Mouse (Mus musculus): ENCODE measurements around the gene Vav1. TPM values are rescaled to one million over a fixed set of nuclear protein-coding genes. Genes with fewer than 3 reads are reported as not detected.
"Not testable (repeated sequence)": the region's sequence is repeated elsewhere in the genome, so short reads cannot be mapped to it uniquely, and the experiment has no call there.

Vav1 gene
- total RNA-seq, 1 experiment from 2014 or later: 373 TPM

DNA sequence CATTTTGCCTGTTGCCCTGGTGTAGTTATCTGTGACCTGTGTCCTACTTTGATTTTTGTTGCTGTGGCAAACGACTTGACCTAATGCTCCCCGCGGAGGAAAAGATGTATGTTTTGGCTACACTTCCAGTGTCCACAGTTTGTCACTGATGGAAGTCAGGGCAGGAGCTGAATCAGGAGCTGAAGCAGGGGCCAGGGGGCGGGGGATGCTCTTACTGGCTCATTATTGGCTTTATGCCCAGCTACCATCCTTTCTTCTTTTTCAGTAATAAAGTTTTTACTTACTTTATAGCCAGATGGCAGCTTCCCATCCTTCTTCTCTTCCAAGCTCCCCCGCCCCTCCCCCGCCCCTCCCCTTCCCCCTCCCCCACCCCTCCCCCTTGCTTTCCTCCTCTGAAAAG lies 50.0 kb downstream of the Vav1 start:
- ATAC-seq (ENCODE audit: extremely low read depth, insufficient number of reproducible peaks, low FRiP score, poor library complexity, severe bottlenecking): no peak

DNA sequence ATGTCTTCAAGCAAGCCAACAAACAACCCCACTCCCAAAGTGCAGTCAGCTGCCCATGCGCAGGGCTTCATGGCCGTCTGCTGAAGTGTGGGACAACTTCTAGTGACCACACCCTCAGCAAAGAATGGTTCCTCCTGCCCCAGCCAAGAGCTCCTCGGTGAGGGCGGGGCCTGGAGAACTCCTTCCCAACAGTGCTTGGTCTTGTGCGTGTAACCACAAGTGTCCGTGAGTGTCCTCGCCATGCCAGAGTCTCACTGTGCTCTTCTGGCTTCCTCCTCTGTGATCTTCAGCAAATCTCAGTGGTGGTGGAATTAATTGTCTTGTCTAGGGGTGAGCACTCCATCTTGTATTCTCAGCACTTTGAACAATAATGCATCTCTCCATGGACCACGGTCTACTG lies 52.1 kb downstream of the Vav1 start:
- ATAC-seq (ENCODE audit: extremely low read depth, insufficient number of reproducible peaks, low FRiP score, poor library complexity, severe bottlenecking): no peak

DNA sequence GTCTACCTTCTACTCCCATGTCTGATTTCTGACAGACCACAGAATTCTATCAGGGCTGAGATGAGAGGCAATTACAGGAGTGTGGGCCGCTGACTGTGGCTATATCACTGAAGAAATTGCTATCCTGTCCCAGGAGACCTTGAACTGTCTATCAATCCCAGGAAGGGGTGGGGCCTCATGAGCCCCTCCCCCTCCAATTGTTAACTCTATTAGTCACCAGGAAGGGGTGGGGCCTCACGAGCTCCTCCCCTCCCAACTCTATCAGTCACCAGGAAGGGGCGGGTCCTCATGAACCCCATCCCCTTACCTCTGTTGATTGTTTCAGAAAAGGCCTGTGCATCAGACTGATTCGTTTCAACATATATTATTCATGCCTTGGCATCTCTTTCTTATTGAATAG lies 53.3 kb downstream of the Vav1 start:
- ATAC-seq (ENCODE audit: extremely low read depth, insufficient number of reproducible peaks, low FRiP score, poor library complexity, severe bottlenecking): no peak

DNA sequence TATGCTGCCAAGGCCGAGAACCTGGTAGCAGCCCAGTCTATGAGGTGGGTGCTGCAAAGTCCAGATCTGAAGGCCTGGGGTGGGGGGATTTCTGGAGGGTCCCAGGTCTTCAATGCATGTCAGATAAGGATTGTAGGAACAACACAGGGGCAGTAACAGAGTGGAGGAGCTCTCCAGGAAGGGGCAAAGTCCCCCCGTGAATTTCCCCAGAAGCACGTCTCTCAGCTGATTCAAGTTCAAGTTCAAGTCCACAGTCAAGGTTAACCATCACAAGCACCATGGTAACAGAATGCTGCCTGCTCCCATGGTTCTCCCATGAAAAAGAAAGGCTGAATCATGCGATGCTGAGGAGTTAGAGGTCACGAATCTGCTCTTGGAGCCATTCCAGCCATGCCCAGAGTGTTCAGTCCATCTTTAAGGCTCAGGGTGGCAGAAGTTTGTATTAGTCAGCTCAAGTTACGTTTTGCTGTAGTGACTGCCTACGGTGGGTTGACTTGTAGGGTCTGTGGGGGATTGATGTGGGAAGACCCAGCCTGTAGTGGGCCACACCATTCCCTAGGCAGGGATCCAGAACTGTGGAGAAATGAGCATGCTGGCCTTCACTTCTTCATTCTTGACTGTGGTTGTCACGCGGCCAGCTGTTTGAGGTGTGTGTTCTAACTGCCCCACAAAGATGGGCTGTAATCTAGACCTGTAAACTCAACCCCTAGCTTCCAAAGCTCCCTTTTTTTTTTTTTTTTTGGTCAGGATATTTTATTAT lies 55.3 kb downstream of the Vav1 start:
- ATAC-seq (ENCODE audit: extremely low read depth, insufficient number of reproducible peaks, low FRiP score, poor library complexity, severe bottlenecking): no peak

DNA sequence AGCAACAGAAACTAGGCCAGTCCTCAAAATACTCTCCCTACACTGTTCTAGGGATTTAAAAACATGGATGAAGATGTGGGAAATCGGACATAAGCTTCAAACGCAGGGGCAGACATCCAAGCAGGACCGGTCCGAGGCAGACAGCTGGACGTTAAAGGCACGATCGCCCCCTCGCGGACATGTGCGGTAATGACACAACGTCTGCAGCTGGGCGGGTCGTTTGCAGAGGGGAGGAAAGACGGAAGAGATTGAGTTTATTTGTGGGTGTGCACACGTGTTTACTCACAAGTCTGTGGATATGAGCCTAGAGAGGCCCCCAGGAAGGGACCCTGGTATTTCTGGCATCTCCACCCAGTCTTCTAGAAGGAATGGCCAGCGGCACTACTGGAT lies 55.9 kb downstream of the Vav1 start:
- peak; percentile 71 for ATAC-seq (ENCODE audit: extremely low read depth, insufficient number of reproducible peaks, low FRiP score, poor library complexity, severe bottlenecking)

DNA sequence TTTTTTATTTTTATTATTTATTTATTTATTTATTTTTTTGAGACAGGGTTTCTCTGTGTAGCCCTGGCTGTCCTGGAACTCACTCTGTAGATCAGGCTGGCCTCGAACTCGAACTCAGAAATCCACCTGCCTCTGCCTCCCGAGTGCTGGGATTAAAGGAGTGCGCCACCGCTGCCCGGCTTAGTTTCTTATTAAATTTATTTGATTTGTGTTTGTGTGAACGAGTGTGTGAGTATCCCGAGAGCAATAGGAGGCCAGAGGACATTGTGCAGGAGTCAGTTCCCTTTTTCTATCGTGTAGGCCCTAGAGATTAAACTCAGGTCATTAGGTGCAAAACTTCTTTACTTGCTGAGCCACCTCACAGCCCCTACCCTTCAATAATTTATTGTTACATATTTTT lies 56.3 kb downstream of the Vav1 start:
- not testable (repeated sequence) for ATAC-seq (ENCODE audit: extremely low read depth, insufficient number of reproducible peaks, low FRiP score, poor library complexity, severe bottlenecking)

DNA sequence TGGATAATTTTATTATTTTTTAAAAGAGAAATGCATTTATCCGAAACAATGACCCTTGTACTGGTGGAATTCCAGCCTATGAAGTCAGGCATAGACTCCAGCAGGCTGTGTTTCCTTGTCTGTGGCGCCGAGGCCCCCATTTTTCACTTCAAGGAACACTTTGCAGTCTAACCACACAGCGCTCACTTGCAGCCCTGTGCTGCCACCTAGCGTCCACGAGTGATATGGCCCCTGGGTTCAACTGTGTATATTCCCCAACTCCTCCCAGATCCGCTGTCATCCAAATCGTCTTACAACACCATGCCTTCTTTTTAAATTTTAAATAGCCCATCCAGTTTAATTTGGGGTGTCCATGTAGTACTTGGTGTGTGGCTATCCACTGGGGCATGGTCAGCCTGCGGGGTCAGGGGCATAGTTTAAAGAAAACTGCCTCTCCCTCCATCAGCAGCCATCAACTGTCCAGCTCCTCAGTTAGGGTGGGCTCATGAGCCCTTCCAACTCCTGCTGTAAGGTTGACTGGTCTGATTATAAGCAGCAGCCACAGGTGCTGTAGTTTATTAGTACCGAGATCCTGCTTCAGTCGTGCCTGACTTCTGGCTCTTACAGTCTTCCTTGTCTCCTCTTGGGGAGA lies 56.9 kb downstream of the Vav1 start:
- peak; percentile 81 for ATAC-seq (ENCODE audit: extremely low read depth, insufficient number of reproducible peaks, low FRiP score, poor library complexity, severe bottlenecking)

DNA sequence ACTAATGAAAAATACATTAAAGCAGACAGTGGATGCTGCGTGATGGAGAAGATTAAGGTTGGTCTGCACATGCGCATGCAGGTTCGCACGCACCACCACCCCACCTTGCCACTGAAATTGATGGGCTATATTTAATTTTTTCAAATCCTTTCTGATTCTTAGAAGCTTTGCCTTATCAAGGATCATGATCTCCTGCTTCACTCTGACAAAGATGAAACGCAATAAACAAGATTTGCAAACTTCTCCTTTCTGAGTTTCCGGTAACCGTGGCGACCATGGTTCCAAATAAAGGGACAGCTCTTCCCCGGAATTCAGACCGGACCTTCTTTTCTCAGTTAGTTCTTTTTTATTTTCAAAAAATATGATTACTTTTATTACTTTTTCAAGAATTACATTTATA lies 59.1 kb downstream of the Vav1 start:
- ATAC-seq (ENCODE audit: extremely low read depth, insufficient number of reproducible peaks, low FRiP score, poor library complexity, severe bottlenecking): no peak

DNA sequence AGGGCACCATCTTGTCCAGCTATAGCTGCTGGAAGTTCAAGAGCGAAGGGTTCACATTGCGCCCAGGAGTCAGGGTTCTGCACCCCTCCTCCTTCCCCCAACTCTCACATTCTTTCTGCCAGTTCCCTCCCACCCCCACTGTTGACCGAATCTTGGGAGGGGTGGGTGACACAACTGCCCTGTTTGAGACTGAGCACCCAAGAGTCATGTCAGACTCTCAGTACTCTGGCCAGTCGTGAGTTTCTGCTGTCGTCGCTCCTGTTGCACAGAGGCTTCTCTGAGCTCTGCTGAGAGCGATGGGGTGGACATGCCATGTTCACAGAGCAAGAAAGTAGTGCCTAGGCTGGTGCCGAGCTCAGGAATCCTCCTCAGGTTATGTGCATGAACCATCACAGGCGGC lies 60.4 kb downstream of the Vav1 start:
- no peak for ATAC-seq (ENCODE audit: extremely low read depth, insufficient number of reproducible peaks, low FRiP score, poor library complexity, severe bottlenecking)

DNA sequence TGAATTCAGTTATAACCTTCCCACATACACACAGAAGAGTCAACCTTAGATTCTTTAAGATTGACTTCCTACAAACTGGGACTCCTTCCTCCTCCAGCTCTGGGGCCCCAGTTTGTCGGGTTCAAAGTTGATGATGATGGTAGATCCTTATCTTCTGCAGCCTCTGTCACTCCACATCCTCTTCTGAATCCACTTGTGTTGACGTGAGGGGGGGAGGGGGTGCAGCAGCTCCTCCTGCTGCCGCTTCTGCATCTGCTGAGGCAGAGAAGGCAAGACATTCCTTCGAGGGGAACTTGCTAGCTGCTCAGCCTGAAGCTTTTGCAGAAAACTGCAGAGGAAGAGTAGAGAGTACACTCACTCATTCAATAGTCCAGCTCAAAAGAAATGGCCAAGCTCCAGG lies 62.7 kb downstream of the Vav1 start:
- ATAC-seq (ENCODE audit: extremely low read depth, insufficient number of reproducible peaks, low FRiP score, poor library complexity, severe bottlenecking): no peak

DNA sequence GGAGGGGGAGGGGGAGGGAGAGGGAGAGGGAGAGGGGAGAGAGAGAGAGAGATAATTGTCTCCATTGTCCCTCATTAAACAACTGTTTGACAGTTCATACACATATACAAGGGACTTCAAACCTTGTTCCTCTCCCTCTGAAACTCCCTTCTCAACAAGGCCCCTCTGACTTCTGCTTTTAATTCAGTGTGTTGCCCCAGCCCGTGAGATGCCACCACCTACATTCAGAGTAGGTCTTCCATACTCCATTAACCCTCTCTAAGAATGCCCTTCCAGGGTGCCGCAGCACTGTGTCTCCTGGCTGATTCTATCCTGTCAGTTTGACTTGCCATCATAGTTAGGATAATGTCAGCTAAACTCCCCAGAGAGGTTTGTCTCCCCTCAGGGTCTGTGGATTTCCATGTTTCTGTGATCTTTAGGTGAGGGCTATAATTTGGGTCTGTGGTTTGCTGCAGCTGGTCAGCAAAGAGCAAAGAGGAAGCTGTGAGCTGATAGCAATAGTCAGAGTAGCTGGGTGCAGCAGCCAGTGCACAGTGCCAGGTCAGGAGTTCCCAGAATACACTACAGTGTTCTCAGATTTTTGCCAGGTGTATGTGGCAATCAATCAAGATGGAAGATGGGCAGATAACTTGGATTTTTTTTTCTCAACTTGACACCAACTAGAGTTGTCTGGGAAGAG lies 65.3 kb downstream of the Vav1 start:
- ATAC-seq (ENCODE audit: extremely low read depth, insufficient number of reproducible peaks, low FRiP score, poor library complexity, severe bottlenecking): peak; percentile 71

DNA sequence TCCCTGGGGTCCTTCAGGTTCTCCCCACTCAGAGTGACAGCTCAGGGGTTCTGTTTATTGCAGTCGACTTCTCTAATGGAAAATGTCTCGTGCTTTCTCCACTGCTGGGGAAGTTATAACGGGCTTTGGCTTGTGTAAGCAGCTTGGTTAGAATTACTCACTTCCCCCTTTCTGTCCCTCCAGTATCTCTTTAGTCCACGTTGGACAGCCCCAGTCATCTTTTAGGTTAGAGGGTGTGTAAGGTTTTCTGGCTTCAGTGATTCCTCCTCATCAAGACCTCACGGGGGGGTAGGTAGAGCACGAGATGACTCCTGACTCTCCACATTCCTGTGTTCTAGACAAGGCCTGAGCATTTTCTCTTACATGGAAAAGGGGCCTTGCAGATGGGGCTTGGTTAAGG lies 68.1 kb downstream of the Vav1 start:
- ATAC-seq (ENCODE audit: extremely low read depth, insufficient number of reproducible peaks, low FRiP score, poor library complexity, severe bottlenecking): peak; percentile 80

DNA sequence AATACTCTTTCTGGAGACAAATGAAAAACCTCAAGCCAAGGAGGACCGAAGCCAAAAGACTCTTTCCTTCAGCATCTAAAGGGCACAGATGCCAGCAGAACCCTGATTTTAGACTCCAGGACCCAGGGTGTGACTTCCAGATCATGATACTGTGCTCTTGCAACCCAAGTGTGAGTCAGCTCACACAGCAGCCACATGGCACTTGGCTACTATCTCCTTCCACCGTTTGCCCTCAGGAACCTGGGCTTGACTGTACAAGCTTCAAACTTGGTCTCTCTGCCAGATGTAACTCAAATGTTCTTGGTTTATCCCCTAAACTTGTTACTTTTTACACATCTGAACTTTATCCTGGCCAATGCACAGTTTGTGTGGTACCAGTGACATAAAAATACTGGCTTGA lies 68.9 kb downstream of the Vav1 start:
- ATAC-seq (ENCODE audit: extremely low read depth, insufficient number of reproducible peaks, low FRiP score, poor library complexity, severe bottlenecking): no peak

DNA sequence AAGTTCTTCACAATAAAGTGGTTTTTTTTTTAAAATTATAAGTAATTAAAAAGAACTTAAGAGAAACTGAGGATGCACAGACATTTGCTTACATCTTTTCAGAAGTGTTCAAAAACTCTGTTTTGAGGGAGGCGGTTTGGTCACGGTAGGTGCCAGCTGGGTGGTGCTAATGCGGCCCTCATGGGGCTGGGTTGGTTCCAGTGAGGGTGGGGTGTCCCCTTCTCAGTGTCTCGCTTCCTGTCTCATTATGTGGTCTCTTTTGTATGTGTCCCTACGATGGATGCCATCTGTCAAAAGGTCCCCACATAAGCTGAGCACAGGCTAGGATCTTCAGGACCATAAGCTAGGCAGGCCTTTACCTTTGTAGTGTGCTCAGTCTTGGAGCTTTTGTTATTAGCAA lies 70.2 kb downstream of the Vav1 start:
- ATAC-seq (ENCODE audit: extremely low read depth, insufficient number of reproducible peaks, low FRiP score, poor library complexity, severe bottlenecking): peak; percentile 59

DNA sequence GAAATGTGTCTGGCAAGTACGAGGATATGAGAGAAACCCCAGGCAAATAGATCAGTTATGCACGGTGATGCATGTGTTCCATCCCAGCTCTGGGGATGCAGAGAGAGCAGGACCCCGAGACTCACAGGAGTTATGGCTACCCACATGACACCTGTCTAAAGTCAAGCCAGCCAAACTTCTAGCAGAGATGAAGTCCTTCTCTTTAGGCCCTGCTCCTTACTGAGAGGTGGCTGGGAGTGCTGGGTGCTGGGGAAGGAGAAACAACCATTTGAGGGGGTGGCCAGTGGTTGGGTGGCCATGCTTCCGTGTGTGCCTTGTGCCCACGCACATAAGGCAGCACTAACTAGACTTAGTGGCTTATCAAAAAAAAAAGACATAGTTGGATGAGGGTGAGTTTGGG lies 71.3 kb downstream of the Vav1 start:
- ATAC-seq (ENCODE audit: extremely low read depth, insufficient number of reproducible peaks, low FRiP score, poor library complexity, severe bottlenecking): no peak

DNA sequence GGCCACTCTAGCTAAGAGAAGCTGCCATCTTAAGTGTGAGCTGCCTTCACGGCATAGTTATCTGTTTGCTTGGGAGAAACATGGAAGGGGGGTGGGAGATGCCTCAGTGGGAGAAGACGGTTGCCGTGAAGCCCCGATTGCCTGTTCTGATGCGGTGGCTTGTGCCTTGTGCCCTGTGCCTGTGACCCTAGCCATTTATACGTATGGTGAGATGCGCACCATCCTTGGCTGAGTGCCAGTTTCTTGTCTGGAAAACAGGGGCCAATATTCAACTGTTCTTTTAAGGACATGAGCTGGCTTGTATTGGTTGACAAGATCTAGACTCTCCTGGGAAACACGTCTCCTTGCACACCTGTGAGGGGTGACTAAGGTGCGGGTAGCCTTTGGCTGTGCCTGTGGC lies 72.2 kb downstream of the Vav1 start:
- no peak for ATAC-seq (ENCODE audit: extremely low read depth, insufficient number of reproducible peaks, low FRiP score, poor library complexity, severe bottlenecking)

DNA sequence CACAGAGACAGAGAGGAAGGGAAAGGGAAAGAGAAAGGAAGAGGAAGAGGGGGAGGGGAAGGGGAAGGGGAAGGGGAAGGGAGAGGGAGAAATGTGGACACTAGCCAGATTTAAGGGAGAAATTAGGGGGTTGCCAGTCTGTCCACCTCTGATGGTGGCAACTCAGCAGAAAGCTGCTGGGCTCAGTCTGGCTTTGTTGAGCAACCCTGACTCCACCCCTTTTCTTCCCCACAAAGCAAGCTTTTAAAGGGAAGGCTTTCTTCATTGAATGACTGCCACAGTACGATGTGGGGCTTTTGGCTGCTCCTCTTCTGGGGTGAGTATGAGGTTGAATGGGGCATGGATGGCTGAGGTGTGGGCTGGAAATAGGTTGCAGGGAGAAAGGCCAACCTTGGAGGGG lies 79.5 kb downstream of the Vav1 start, which contains the start of gene Adgre1:
Adgre1 (plus strand) TSS at position 251 of the 400 bp plus-strand sequence.
- ATAC-seq (ENCODE audit: extremely low read depth, insufficient number of reproducible peaks, low FRiP score, poor library complexity, severe bottlenecking): peak; percentile 66

DNA sequence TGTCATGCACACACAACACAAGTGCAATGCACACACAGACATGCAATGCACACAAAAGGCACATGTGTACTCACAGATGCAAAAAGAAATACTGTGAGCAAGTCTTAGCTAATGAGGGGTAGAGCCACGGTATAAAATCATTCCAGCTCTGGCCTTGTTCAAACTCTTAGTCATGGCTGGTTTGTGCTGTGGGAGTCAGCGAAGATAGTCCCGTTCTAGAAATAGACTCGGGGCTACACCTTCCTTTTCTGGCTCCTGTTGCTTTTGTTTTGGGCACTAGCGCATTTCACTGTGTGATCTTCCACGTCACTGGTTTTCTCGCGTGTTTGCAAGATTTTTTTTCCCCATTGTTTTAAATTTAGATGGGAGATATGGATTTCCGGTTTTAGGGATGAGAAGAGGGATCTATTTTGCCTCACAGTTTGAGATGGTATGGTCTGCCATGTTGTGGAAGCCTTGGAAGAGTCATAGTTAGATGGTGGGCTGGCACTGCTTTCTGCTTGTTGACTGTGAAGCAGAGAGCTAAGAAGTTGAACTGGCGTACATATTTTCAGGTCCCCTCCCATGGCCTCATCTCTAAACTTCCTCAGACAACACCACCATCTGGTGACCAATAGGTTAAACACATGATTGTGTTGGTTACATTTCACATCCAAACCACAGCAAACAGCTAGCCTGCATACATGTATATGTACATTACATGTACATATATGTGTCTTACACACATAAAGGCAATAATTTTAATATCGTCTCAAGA lies 80.8 kb downstream of the Vav1 start:
- peak; percentile 76 for ATAC-seq (ENCODE audit: extremely low read depth, insufficient number of reproducible peaks, low FRiP score, poor library complexity, severe bottlenecking)
